Mouse (Mus musculus): ENCODE results near the gene Tmem52. TPM values are rescaled to one million over a fixed set of nuclear protein-coding genes. Genes with fewer than 3 reads are reported as not detected.

Gene Tmem52
- polyA plus RNA-seq (2012; rRNA removed; ENCODE audit: low replicate concordance) = 3.0 and 82.0 TPM in 2 replicates

DNA sequence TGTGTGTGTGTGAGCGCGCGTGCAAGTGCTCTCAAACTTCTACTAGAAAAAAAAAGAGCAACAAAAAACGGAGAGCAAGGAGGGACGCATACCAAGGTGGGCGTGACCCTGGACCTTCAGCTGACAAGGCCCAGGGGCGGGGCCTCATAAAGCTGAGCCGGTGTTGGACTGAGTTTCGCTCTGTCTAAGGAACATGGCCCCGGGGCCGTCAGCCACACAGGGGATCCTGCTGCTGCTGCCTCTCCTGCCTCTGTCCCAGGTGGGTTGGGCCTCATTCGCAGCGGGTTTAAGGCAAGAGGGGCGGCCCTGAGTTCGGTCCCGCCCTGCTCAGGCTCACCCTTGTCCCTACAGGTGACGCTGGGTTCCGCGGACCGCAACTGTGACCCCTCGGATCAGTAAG, at the start of gene Tmem52:
Tmem52 (plus strand) TSS at position 163 of the 400 bp plus-strand sequence.

DNA sequence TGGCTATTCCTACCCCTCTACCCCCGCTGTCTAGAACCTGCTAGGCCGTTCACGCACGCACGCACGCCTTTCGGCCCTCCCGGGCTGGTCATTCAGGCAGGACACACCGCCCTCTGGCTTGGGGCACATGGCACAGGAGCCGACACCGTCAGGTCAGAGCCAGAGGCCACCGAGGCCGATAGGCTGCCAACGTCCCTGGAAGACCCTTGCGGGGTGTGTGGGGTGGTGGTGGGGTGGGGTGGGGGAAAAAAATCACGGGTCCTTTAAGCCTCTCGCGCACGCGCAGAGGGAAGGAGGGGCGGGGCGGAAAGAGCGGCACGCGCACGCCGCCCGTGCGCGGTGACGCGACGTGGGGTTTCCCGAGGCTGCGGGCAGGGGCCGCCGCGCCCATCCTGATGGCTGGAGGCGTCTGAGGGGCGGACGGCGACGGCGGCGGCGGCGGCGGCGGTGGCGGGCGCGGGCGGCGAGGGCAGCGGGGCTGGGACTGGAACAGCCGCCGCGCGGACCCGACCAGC, 22.1 kb downstream of the Tmem52 start, which contains the start of gene Gnb1:
Gnb1 (plus strand) TSS at position 372 of the 515 bp plus-strand sequence.

Other genes starting within 250 kb of the Tmem52 start
- 60.1 and 102 TPM in 2 replicates for gene Ski, start 246.5 kb upstream of the Tmem52 start, polyA plus RNA-seq (2012; rRNA removed; ENCODE audit: low replicate concordance)
- gene Faap20, start 219.3 kb upstream of the Tmem52 start, polyA plus RNA-seq (2012; rRNA removed; ENCODE audit: low replicate concordance) = 91.2 and 93.4 TPM in 2 replicates
- 4.2 TPM in 2 replicates for gene Prkcz, start 107.8 kb upstream of the Tmem52 start, polyA plus RNA-seq (2012; rRNA removed; ENCODE audit: low replicate concordance)
- 0.20 and 0.55 TPM in 2 replicates for gene Gabrd, start 71.0 kb upstream of the Tmem52 start, polyA plus RNA-seq (2012; rRNA removed; ENCODE audit: low replicate concordance)
- gene Cfap74, start 59.9 kb upstream of the Tmem52 start, polyA plus RNA-seq (2012; rRNA removed; ENCODE audit: low replicate concordance) = 0.47 and 0.73 TPM in 2 replicates
- 572 and 1,051 TPM in 2 replicates for gene Gnb1, start 22.2 kb downstream of the Tmem52 start, polyA plus RNA-seq (2012; rRNA removed; ENCODE audit: low replicate concordance)
- gene Nadk, start 93.3 kb downstream of the Tmem52 start, polyA plus RNA-seq (2012; rRNA removed; ENCODE audit: low replicate concordance) = 187 and 214 TPM in 2 replicates
- gene Slc35e2, start 132.3 kb downstream of the Tmem52 start, polyA plus RNA-seq (2012; rRNA removed; ENCODE audit: low replicate concordance) = 9.1 and 11.8 TPM in 2 replicates
- gene Cdk11b, start 155.7 kb downstream of the Tmem52 start, polyA plus RNA-seq (2012; rRNA removed; ENCODE audit: low replicate concordance) = 16.8 and 20.2 TPM in 2 replicates
- gene Gm10563, start 176.3 kb downstream of the Tmem52 start, polyA plus RNA-seq (2012; rRNA removed; ENCODE audit: low replicate concordance) = not detected in 2 replicates
- gene Mmp23, start 184.3 kb downstream of the Tmem52 start, polyA plus RNA-seq (2012; rRNA removed; ENCODE audit: low replicate concordance) = 52.3 and 103 TPM in 2 replicates
- gene Mib2, start 200.1 kb downstream of the Tmem52 start, polyA plus RNA-seq (2012; rRNA removed; ENCODE audit: low replicate concordance) = 64.0 and 102 TPM in 2 replicates
- 21.6 and 35.6 TPM in 2 replicates for gene Fndc10, start 225.2 kb downstream of the Tmem52 start, polyA plus RNA-seq (2012; rRNA removed; ENCODE audit: low replicate concordance)
- gene Ssu72, start 235.7 kb downstream of the Tmem52 start, polyA plus RNA-seq (2012; rRNA removed; ENCODE audit: low replicate concordance) = 88.8 and 157 TPM in 2 replicates